Mouse (Mus musculus) C2C12 (cell line): ENCODE data around the gene Hdac4.

Source experiments
- CTCF ChIP-seq: IDR thresholded peaks from one replicate; pipeline ENCODE4 v1.5.1; 2011; ENCODE audit not compliant: control insufficient read depth, insufficient read depth, insufficient read length
- FOSL1 ChIP-seq: IDR thresholded peaks from one replicate; pipeline ENCODE4 v1.8.0; 2011; ENCODE audit warnings: mild to moderate bottlenecking, low read length; ENCODE audit not compliant: poor library complexity, insufficient read depth, severe bottlenecking
- MYOD1 ChIP-seq: IDR thresholded peaks from one replicate; pipeline ENCODE4 v1.6.1; 2011; ENCODE audit warnings: low read depth; ENCODE audit not compliant: control insufficient read depth, insufficient read length
- USF1 ChIP-seq: IDR thresholded peaks from one replicate; pipeline ENCODE4 v1.6.1; 2011; ENCODE audit warnings: low read depth, mild to moderate bottlenecking, control low read depth, moderate library complexity

DNA sequence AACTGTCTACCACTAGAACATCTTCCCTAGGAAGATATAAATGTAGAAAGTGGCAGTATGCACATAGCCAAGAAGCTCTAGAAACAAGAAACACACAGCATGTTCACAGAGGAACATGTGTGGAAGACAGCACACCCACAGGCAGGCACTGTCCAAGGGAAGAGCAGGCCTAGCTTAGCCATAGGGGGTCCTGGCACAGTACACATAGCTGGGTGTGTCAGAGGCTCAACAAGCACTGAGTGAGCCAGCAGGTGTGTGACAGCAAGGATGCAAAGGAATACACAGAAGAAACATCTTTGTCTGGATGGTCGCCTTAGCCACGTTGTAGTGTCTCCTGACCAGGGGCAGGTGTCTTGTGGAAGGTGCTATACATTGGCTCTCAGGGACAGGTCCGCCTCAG lies 132.2 kb downstream of the Hdac4 start:
- TF ChIP-seq CTCF (no peak), MYOD1 (no peak), USF1 (no peak), FOSL1 (no peak)
